12 mouse cellular contexts compared by ENCODE assay signal in the genomic region with DNA sequence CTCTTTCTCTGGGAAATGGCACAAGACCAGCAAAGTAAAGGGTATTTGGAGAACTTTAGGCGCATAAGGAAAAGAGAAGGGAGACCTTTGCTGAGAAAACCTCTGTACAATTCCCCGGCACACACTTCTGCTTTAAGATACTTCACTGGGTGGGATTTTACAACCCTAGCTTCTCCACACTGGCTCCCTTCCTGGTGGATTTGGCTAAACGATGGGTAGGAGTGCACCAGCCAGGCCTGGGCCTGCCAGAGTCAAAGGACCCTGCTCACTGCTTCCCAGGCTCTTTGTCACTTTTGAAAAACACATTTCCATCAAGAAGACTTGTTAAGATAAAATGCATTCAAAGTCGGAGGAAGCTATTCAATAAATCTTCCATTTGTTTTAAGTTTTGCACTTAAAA. TPM values are rescaled to one million over a fixed set of nuclear protein-coding genes. Genes with fewer than 3 reads are reported as not detected.
DNase-seq lines count a peak whose midpoint lies in the region; ATAC-seq lines count a peak whose summit lies in the region.
"Had no signal": no experiment of that assay in that cellular context is flagged by ENCODE, and none has a peak within 500 bp of the region (broad histone marks: within the 10 kb centered on the region; RNA-seq: fewer than 3 reads in every experiment).

No protein-coding gene starts in this region.

- peak overlapping the region; percentile 17 for H3K4me2 ChIP-seq in heart, embryonic 12.5 days

- WGBS in heart, embryonic 12.5 days, result 40% methylated on average over 4 of the region's 4 CpGs
- 12% methylated on average over 4 of the region's 4 CpGs for WGBS in forebrain, embryonic 10.5 days
- 22% methylated on average over 4 of the region's 4 CpGs for WGBS in midbrain, embryonic 10.5 days

- no peak overlapping the region for H3K4me3 ChIP-seq in heart, embryonic 12.5 days
- peak overlapping the region; percentile 96 for H3K4me3 ChIP-seq in forebrain, embryonic 10.5 days
- H3K4me3 ChIP-seq in midbrain, embryonic 10.5 days, result peak overlapping the region; percentile 96

- DNase-seq in heart, postnatal 36 days, result no peak
- peak; percentile 46 for DNase-seq in Muller cell, postnatal 12 days (ENCODE audit: inconsistent ontology term)
- DNase-seq in forebrain, embryonic 10.5 days (ENCODE audit: extremely low spot score, low spot score), result peak; percentile 19
- no peak for DNase-seq in midbrain, embryonic 10.5 days (ENCODE audit: low spot score)
- no peak for DNase-seq in spleen, postnatal 10 days (ENCODE audit: low spot score in 2 of 2)
- DNase-seq in adrenal gland, adult 2 months, result no peak
- no peak for DNase-seq in gastrocnemius, adult 18-20 months (ENCODE audit: low spot score)
- DNase-seq: kidney, adult 11 months; left cerebral cortex, postnatal 4 days; lung, postnatal 14 days had no signal

- H3K9ac ChIP-seq in heart, embryonic 12.5 days, result no peak overlapping the region

- intact Hi-C loops in heart, postnatal 36 days (cut with DNase I), result loop anchor here (10.0 kb wide), 2 partner anchors 328 to 1218 kb away; no protein-coding TSS in a partner anchor

- H3K27me3 ChIP-seq in heart, embryonic 12.5 days (replicated peaks), result peaks cover 64% of the 10 kb centered on the region
- peaks cover 83% of the 10 kb centered on the region for H3K27me3 ChIP-seq in forebrain, embryonic 10.5 days (ENCODE audit: poor library complexity, severe bottlenecking)
- H3K27me3 ChIP-seq in midbrain, embryonic 10.5 days (ENCODE audit: low read depth, poor library complexity, severe bottlenecking), result peaks cover 80% of the 10 kb centered on the region
- H3K27me3 ChIP-seq: CH12.LX had no signal

- peaks cover 13% of the 10 kb centered on the region for H3K4me1 ChIP-seq in heart, embryonic 12.5 days (replicated peaks)
- peaks cover 61% of the 10 kb centered on the region for H3K4me1 ChIP-seq in forebrain, embryonic 10.5 days
- H3K4me1 ChIP-seq in midbrain, embryonic 10.5 days, result peaks cover 66% of the 10 kb centered on the region

- H3K27ac ChIP-seq in heart, embryonic 12.5 days (ENCODE audit: poor library complexity, severe bottlenecking), result no peak overlapping the region
- H3K27ac ChIP-seq in forebrain, embryonic 10.5 days, result peak overlapping the region; percentile 100
- H3K27ac ChIP-seq in midbrain, embryonic 10.5 days (replicated peaks), result peak overlapping the region; percentile 99

- no peaks in the 10 kb centered on the region for H3K36me3 ChIP-seq in heart, embryonic 12.5 days
- peaks cover 79% of the 10 kb centered on the region for H3K36me3 ChIP-seq in forebrain, embryonic 10.5 days (replicated peaks)
- peaks cover 82% of the 10 kb centered on the region for H3K36me3 ChIP-seq in midbrain, embryonic 10.5 days

- ATAC-seq in heart, embryonic 12.5 days (ENCODE audit: insufficient number of reproducible peaks, low FRiP score), result no peak

- H3K9me3 ChIP-seq in heart, embryonic 12.5 days (replicated peaks), result no peaks in the 10 kb centered on the region
- H3K9me3 ChIP-seq in forebrain, embryonic 10.5 days, result no peaks in the 10 kb centered on the region
- H3K9me3 ChIP-seq in midbrain, embryonic 10.5 days (replicated peaks), result no peaks in the 10 kb centered on the region

RNA-seq across cellular contexts. Expression of a gene that starts 6.3 kb away (rescaled TPM):
- 5.0 and 6.7 TPM in 2 replicates for polyA plus RNA-seq in heart, embryonic 12.5 days (2016; fragmentation: Nextera tagmentation; extraction: Ambion mirVana)
- total RNA-seq in heart, postnatal 36 days (2021), result 1 to 10 TPM; 3.8 to 4.1 TPM
- polyA plus RNA-seq in forebrain, embryonic 10.5 days (2016; fragmentation: Nextera tagmentation; extraction: Ambion mirVana), result 64.9 and 66.1 TPM in 2 replicates
- polyA plus RNA-seq in midbrain, embryonic 10.5 days (2016; fragmentation: Nextera tagmentation; extraction: Ambion mirVana), result 53.1 and 57.4 TPM in 2 replicates
- total RNA-seq in adrenal gland, adult 2 months (2021), result 10 to 100 TPM; 18.2 to 22.7 TPM
- polyA plus RNA-seq in adrenal gland, adult 2 months (2012; rRNA removed), result 97.9 and 105 TPM in 2 replicates
- under 1 TPM; 0.64 to 0.83 TPM for total RNA-seq in gastrocnemius, adult 18-20 months (2021)
- total RNA-seq: CH12.LX had no signal

Comparison
In these comparisons a context has a peak if more than half of its experiments do, and no peak if none do; other contexts are left out.
1. DNase-seq: peak in Muller cell, postnatal 12 days (single experiment) and forebrain, embryonic 10.5 days (single experiment); none in heart, postnatal 36 days (0 of 2), midbrain, embryonic 10.5 days (single experiment), spleen, postnatal 10 days (0 of 2), adrenal gland, adult 2 months (single experiment) and gastrocnemius, adult 18-20 months (single experiment).